Mouse (Mus musculus) lung, embryonic 14.5 days (tissue): ENCODE measurements around the gene Babam2. TPM values are rescaled to one million over a fixed set of nuclear protein-coding genes. Genes with fewer than 3 reads are reported as not detected.
"Not testable (repeated sequence)": the region's sequence is repeated elsewhere in the genome, so short reads cannot be mapped to it uniquely, and the experiment has no call there.

Source experiments
- ATAC-seq: fragments of 200-750 bp; cut with Nextera tagmentation; 2 replicates; pipeline ENCODE4 v1.8.0; 2017; ENCODE audit warnings: mild to moderate bottlenecking, moderate TSS enrichment, moderate library complexity; ENCODE audit not compliant: insufficient read depth
- DNase-seq: peaks from one replicate; pipeline ENCODE4 v3.0.0-alpha.2; 2015
- H3K27ac ChIP-seq: fragments of 300-500 bp; sonication (generic); 2 replicates; pipeline ENCODE4 v1.5.1; 2014; ENCODE audit warnings: low read depth, mild to moderate bottlenecking, moderate library complexity
- H3K27me3 ChIP-seq: fragments of 300-500 bp; sonication (generic); 2 replicates; pipeline ENCODE4 v1.6.1; 2014; ENCODE audit warnings: low read length, control low read depth; ENCODE audit not compliant: insufficient read depth
- H3K36me3 ChIP-seq: fragments of 300-500 bp; sonication (generic); 2 replicates; pipeline ENCODE4 v1.6.1; 2014; ENCODE audit warnings: control low read depth; ENCODE audit not compliant: insufficient read depth
- H3K4me1 ChIP-seq: fragments of 300-500 bp; sonication (generic); 2 replicates; pipeline ENCODE4 v1.6.1; 2014; ENCODE audit warnings: antibody characterized with exemption, control low read depth; ENCODE audit not compliant: insufficient read depth
- H3K4me2 ChIP-seq: fragments of 300-500 bp; sonication (generic); 2 replicates; pipeline ENCODE4 v1.6.1; 2014; ENCODE audit warnings: mild to moderate bottlenecking
- H3K4me3 ChIP-seq: fragments of 300-500 bp; sonication (generic); 2 replicates; pipeline ENCODE4 v1.5.1; 2014; ENCODE audit warnings: low read depth, low read length
- H3K9ac ChIP-seq: fragments of 300-500 bp; sonication (generic); 2 replicates; pipeline ENCODE4 v1.6.1; 2014
- H3K9me3 ChIP-seq: fragments of 300-500 bp; sonication (generic); 2 replicates; pipeline ENCODE4 v1.6.1; 2016; ENCODE audit warnings: low read depth, low read length, control low read depth
- CTCF ChIP-seq: IDR thresholded peaks from 2 replicates; pipeline ENCODE4 v1.5.1; 2016; ENCODE audit warnings: antibody characterized with exemption, low read depth
- WGBS: fragments of 180-500 bp; shearing (Covaris S2); extraction: QIAGEN DNeasy Blood & Tissue Kit; methylation state at CpG from one replicate; pipeline ENCODE4 v1.1.7; 2014; 5-methylcytosine and 5-hydroxymethylcytosine counted together
- polyA plus RNA-seq: library from polyadenylated mRNA; unstranded; fragments of >200 nt; fragmentation: Nextera tagmentation; extraction: Ambion mirVana; gene quantifications from 2 replicates; pipeline ENCODE4 v1.2.1, GENCODE M21; 2014

Babam2 gene
- polyA plus RNA-seq, 1 experiment from 2014 or later = 39.2 TPM

DNA sequence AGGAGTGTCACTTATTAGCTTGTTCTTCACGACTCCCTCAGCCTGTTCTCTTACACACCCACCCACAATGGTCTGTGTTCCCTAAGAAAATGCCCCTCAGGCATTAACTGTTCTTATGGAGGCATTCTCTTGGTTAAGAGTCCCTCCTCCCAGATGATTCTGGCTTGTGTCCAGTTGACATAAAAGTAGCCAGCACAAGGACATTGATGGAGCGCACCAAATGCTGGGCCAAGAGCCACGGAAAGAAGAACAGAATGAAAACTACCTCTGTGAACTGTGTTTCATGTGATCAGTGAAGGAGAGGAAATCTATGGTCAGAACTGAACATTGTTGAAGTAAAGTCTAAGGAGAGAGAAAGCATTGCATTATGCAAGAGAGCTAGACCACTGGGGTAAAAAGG is 89.7 kb downstream of the Babam2 start:
- H3K36me3 ChIP-seq = no peaks in the 10 kb centered on the region
- no peak for TF ChIP-seq CTCF
- no peak overlapping the region for H3K9ac ChIP-seq
- no peaks in the 10 kb centered on the region for H3K9me3 ChIP-seq
- DNase-seq (peak; percentile 36), ATAC-seq (no peak)
- H3K4me3 ChIP-seq = no peak overlapping the region
- WGBS = 57% methylated on average over 3 of the region's 3 CpGs
- no peaks in the 10 kb centered on the region for H3K27me3 ChIP-seq
- H3K4me1 ChIP-seq = no peaks in the 10 kb centered on the region
- no peak overlapping the region for H3K4me2 ChIP-seq
- H3K27ac ChIP-seq = no peak overlapping the region

DNA sequence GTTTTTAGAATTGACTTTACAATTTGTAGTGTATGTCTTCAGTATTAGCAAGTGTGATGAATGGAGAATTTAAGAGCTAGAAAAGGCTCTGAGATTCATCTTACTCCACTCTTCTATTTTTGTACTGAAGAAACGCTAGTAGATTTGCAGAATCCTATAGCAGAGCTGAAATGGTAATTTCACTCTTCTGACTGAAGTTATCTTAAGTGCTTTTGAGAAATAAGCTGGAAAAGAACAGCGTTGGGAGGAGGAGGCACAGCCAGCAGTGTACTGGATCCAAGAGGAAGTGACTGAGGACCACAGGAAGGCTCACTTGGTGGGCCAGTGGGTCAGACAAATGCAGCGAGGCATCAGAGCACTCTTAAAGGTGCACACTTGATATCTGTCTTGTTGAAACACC is 90.1 kb downstream of the Babam2 start:
- Histone ChIP-seq H3K4me3 (no peak overlapping the region), H3K9ac (no peak overlapping the region), H3K27me3 (no peaks in the 10 kb centered on the region), H3K4me2 (no peak overlapping the region), H3K36me3 (no peaks in the 10 kb centered on the region), H3K27ac (no peak overlapping the region), H3K4me1 (no peaks in the 10 kb centered on the region), H3K9me3 (no peaks in the 10 kb centered on the region)
- no peak for TF ChIP-seq CTCF
- no peak for DNase-seq
- ATAC-seq = no peak
- 48% methylated on average over 3 of the region's 3 CpGs for WGBS

DNA sequence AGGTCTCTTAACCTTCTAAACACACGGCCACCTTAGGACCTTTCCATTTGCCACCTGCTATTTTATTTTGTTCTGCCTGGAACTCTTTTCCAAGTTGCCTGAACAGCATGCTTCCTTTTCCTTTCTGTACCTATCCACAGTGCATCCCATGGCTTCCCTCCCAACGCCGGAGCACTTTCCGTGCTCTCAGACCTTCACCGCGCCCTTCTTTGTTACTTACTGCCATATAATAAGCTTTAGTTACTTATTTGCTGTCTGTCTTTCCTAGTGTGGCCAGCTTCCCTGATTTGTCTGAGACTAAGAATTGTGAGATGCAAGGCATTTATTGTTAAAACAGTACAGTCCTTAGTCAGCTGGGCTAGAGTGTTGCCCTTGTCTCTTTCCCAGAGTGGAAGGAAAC is 94.9 kb downstream of the Babam2 start:
- ATAC-seq = no peak
- no peak overlapping the region for H3K27ac ChIP-seq

DNA sequence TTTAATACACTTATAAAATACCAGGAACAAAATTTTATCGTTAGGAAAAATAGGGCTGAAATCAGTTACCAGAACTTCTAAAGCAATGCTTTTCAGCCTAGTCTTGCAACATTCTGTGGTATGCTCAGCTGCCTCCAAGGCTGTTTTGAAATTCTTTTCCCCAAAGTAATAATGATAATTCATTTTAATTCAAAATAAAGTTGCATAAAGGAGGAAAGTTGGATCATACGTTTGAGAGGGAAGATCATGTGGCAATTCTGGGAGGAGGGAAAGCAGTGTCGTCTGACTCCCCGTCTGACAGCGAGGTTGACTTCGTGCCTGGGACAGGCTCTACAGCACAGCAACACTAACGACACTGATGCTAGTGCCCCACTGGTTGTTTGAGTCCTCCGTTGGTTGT is 95.4 kb downstream of the Babam2 start:
- Histone ChIP-seq H3K9me3 (no peaks in the 10 kb centered on the region), H3K27me3 (no peaks in the 10 kb centered on the region), H3K9ac (no peak overlapping the region), H3K4me2 (no peak overlapping the region), H3K4me1 (no peaks in the 10 kb centered on the region), H3K27ac (no peak overlapping the region), H3K4me3 (no peak overlapping the region), H3K36me3 (no peaks in the 10 kb centered on the region)
- DNase-seq (no peak), ATAC-seq (no peak)
- WGBS = 66% methylated on average over 8 of the region's 8 CpGs
- TF ChIP-seq CTCF = no peak

More for the DNA sequence above, 94.9 kb downstream of the Babam2 start:
- Histone ChIP-seq H3K4me3 (no peak overlapping the region), H3K4me1 (no peaks in the 10 kb centered on the region), H3K27me3 (no peaks in the 10 kb centered on the region), H3K9me3 (no peaks in the 10 kb centered on the region), H3K4me2 (no peak overlapping the region), H3K9ac (no peak overlapping the region), H3K36me3 (no peaks in the 10 kb centered on the region)
- no peak for TF ChIP-seq CTCF
- WGBS = 87% methylated on average over 6 of the region's 6 CpGs
- DNase-seq = no peak

DNA sequence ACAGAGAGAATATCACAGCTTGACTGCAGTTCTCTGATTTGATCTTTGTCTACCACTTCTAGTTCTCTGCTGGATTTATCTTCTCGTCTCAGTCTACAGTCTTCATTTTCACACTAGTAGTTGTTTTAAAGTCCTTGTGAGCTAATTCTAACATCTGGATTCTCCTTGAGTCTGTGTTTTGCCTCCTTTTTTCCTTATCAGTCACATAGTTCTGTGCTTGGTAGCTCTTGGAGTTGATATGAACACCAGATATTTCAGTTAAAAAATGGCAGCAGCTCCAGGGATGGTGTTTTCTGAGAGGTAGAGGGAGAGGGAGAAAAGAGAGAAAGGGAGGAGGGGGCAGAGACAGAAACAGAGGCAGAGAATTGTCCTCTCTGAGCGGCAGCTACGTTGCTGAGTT is 97.9 kb downstream of the Babam2 start:
- H3K4me2 ChIP-seq = no peak overlapping the region
- DNase-seq (no peak), ATAC-seq (no peak)
- 67% methylated on average over 3 of the region's 3 CpGs for WGBS
- no peaks in the 10 kb centered on the region for H3K4me1 ChIP-seq
- H3K4me3 ChIP-seq = no peak overlapping the region
- H3K9ac ChIP-seq = no peak overlapping the region
- no peaks in the 10 kb centered on the region for H3K9me3 ChIP-seq
- H3K27me3 ChIP-seq = no peaks in the 10 kb centered on the region
- no peaks in the 10 kb centered on the region for H3K36me3 ChIP-seq
- no peak for TF ChIP-seq CTCF
- no peak overlapping the region for H3K27ac ChIP-seq

DNA sequence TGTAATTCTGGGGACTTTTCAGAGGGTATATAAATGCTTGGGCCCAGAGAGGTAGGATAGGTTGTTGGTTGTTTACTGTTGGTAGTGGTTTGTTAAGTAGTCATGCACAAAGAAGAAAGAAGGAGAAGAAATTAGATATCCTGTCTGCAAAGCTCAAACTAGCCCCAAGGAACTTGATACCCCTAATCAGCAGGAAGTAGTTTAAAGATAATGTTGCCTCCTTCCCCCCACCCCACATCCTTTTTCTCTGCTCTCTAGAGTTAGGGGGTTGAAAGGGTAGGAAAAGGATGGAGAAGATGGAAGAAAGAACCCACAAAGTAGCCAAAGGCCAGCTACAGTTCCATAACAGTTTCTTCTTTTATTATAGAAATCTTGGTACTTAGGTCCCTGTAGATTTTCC is 99.5 kb downstream of the Babam2 start:
- TF ChIP-seq CTCF = no peak
- no peaks in the 10 kb centered on the region for H3K9me3 ChIP-seq
- H3K9ac ChIP-seq = no peak overlapping the region
- H3K27me3 ChIP-seq = no peaks in the 10 kb centered on the region
- H3K36me3 ChIP-seq = no peaks in the 10 kb centered on the region
- no peak overlapping the region for H3K4me3 ChIP-seq
- DNase-seq (no peak), ATAC-seq (no peak)
- no peaks in the 10 kb centered on the region for H3K4me1 ChIP-seq
- H3K27ac ChIP-seq = no peak overlapping the region
- H3K4me2 ChIP-seq = no peak overlapping the region

DNA sequence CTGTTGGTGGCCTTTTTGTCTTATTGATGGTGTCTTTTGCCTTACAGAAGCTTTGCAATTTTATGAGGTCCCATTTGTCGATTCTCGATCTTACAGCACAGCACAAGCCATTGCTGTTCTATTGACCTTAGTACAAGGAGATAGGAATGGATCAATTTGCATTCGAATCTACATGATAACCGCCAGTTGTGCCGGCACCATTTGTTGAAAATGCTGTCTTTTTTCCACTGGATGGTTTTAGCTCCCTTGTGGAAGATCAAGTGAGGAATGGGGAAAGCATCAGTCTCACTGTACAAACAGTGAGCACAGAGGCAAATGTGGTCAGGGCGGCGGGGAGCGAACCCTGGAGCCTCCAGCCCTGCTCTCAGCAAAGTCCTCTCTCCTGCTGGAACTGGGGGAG is 106.7 kb downstream of the Babam2 start:
- DNase-seq, ATAC-seq, H3K9me3 ChIP-seq, H3K4me2 ChIP-seq, H3K9ac ChIP-seq, H3K36me3 ChIP-seq, H3K27ac ChIP-seq, H3K27me3 ChIP-seq, H3K4me3 ChIP-seq, H3K4me1 ChIP-seq: not testable (repeated sequence)
- WGBS = 84% methylated on average over 8 of the region's 8 CpGs

DNA sequence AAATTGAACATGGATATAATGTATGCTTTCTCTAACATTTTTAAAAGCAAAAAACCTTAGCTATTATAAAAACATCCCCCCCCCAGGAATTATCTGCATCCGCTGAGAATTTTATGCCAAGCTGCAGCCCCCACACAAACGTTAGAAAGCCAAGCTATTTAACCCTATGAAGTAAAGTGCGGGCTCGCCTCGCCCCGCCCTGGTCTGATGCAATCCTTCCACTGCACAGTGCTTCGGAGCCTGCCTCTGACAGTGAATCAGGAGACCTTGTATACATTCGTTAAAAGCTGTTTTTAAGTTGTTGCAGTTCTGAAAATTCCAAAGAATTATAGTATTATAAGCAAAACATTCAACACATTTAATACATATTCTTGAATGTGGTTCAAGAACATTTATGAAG is 107.3 kb downstream of the Babam2 start:
- no peak overlapping the region for H3K9ac ChIP-seq
- ATAC-seq = no peak
- no peak overlapping the region for H3K4me3 ChIP-seq
- WGBS = 59% methylated on average over 8 of the region's 8 CpGs
- TF ChIP-seq CTCF = no peak
- DNase-seq = no peak
- no peaks in the 10 kb centered on the region for H3K9me3 ChIP-seq
- no peaks in the 10 kb centered on the region for H3K4me1 ChIP-seq
- H3K27ac ChIP-seq = no peak overlapping the region
- no peak overlapping the region for H3K4me2 ChIP-seq
- H3K36me3 ChIP-seq = no peaks in the 10 kb centered on the region
- H3K27me3 ChIP-seq = no peaks in the 10 kb centered on the region
